Mouse (Mus musculus) fat pad, adult 2 months (tissue): ENCODE measurements around the gene Atn1.

ENCODE experiments used
- DNase-seq: peaks from one replicate; pipeline ENCODE4 v3.0.0-alpha.2; 2011; ENCODE audit warnings: low read depth, low spot score; ENCODE audit errors: extremely low read depth

Gene Atn1

GRCm38 (mm10) chr6:124740888-124741761, 15.2 kb downstream of the Atn1 start, which contains the start of gene Grcc10:
Gene Grcc10 (minus strand): TSS chr6:124741374.
- peak; percentile 65 for DNase-seq

- DNase-seq = no peak
These were observed 16.0 kb downstream of the Atn1 start for GRCm38 (mm10) chr6:124740211-124740887.

GRCm38 (mm10) chr6:124739231-124739796, 17.0 kb downstream of the Atn1 start:
- DNase-seq = no peak

DNA sequence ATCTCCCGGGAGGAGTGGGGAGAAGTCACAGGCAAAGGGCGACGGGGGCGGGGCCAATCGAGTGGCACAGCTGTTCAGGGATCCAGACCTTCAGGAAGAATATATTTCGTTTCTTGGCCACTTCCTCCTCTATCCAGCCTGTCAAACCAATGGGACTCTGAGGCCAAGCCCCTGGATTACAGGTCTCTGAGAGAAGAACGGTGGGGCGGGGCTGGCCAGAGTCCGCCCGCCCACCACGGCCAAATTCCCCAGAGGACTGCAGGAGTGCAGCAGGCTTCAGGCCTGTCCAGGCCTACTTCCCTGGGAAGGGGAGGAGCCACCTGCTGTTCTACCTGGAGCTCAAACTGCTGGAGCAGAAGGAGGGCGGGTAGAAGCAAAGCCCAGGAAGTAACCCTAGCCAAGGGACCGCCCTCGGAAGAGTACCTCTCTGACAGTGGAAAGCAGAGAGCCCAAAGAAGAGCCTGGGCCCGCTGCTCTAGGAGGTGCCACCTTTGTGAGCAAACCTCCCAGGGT, 17.8 kb downstream of the Atn1 start, which contains the start of gene Ptpn6:
Ptpn6 (minus strand) TSS at position 204 of the 513 bp plus-strand sequence.
- DNase-seq = peak; percentile 74

DNA sequence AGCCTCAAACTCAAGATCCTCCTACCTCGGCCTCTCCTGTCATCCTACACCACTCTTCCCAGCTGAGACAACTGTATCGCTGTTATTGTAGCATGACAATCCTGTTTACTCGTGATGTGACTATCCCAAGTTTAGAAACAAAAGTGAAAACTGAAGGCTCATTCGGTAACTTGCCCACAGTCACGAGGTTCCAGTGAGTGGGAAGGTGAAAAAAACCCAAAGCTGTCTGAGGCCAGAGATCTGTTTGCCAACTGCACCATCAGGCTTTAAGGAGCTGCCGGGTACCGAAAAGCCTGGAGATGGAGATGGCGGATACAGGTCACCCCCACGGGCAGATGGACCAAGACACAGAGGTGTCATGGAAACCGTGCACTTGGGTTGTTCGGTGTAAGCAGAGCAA, 19.3 kb downstream of the Atn1 start:
- DNase-seq = no peak

- DNase-seq = no peak
These were observed 21.9 kb downstream of the Atn1 start for GRCm38 (mm10) chr6:124734417-124734816.

- DNase-seq = no peak
These were observed 23.6 kb downstream of the Atn1 start for GRCm38 (mm10) chr6:124732476-124733370.

GRCm38 (mm10) chr6:124731038-124731437, 25.3 kb downstream of the Atn1 start:
- DNase-seq = no peak

- no peak for DNase-seq
These were observed 26.2 kb downstream of the Atn1 start for GRCm38 (mm10) chr6:124729850-124730705.

- no peak for DNase-seq
These were observed 27.7 kb downstream of the Atn1 start for GRCm38 (mm10) chr6:124728621-124729020.

DNA sequence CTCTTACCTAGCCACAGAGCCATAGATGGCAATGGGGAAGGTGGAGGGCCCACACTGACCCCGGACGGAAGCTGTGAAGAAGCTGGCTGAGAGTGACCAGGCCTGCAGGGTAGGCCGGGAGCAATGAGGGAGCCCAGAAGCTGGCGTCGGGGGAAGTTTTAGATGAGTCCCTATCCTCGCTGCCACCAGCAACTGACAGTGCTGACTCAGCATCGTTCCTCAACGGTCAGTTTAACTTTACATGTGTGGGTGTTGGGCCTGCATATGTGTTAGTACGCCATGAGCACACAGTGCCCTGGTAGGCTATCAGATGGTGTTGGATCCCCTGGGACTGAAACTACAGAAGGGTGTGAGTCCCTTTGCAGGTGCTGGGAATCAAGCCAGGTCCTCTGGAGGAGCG, 31.9 kb downstream of the Atn1 start:
- no peak for DNase-seq

DNA sequence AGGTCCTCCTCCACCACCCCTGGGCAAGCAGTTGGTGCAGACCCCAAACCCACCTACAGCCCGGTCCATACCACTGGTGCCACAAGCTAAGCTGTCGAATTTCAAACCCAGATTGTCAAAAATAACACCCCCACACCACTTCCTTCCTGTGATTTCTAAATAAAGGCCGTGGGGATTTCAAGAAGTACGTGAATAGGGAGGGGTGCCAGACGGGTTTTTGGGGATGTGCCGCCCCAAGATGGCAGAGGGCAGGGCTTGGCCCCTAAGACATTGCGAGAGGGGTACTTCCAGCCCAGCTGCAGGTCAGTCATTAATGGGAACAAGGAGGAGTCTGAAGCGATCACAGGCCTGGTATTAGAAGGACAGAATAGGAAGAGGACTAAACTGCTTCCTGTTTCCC, 32.8 kb downstream of the Atn1 start:
- DNase-seq = no peak

DNA sequence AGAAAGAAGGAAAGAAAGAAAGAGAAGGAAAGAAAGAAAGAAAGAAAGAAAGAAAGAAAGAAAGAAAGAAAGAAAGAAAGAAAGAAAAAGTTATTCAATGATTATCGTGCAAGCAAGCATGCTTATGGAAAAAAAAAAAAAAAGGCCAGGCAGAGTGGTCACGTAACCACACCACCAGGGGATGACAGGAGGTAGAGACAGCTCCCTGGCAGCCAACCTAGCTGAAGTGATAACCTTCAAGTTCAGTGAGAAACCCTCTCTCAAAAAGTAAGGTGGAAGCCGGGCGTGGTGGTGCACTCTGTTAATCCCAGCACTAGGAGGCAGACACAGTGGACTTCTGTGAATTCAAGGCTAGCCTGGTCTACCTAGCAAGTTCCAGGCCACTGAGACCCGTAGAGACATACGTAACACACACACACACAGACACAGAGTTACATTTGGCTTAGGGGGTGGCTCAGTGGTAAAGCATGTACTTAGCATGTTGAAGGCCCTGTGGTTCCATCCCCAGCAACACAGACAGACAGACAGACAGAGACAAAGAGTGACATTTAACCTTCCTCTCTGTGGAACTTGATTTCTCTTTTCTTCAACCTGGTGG, 33.3 kb downstream of the Atn1 start:
- DNase-seq = no peak

DNA sequence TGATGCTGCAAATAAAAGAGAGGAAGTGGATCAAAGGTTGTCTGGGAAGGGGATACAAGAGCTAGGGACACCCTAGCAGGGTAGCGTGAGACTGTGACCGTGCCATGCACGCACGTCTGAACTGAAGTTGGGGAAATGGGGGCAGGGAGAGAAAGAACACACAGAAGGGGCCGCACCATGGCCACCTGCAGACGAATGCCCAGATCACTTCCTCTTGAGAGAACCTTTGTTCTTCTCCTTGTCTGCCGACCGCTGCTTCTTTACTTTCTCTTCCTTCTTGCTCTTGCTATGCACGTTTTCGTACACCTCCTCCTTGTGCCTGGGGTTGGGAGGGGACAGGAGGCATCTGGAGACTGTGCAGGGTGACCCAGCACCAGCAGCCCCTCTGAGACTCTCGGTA, 35.4 kb downstream of the Atn1 start:
- no peak for DNase-seq

DNA sequence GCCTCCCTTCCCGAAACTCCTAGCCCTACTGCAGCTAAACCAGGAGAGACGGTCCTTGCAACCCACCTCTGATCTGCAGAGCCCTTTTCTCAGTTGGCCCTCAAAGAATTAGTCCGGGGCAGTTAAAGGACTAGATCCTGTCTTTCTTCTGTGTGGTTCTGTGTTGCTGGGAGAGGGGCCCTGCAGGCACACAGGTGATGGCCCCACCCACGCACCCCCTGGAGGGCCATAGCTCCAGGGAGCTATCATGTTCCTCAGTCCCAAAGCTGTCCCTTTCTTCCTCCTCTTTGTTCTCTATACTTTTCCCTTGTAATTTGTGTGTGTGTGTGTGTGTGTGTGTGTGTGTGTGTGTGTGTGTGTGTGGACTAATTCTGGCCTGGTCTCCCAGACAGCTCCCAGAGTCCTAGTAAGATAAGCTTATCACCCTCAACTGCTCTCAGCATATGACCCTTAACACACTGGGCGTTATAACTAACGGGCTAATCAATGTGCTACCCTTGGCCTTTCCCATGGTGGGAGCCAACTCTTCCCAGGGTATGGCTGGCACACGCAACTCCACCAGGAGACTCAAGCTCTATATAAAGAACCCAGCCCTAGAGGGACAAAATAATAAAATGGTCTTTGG, 36.9 kb downstream of the Atn1 start:
- no peak for DNase-seq

GRCm38 (mm10) chr6:124718703-124719102, 37.6 kb downstream of the Atn1 start:
- DNase-seq = peak; percentile 43

DNA sequence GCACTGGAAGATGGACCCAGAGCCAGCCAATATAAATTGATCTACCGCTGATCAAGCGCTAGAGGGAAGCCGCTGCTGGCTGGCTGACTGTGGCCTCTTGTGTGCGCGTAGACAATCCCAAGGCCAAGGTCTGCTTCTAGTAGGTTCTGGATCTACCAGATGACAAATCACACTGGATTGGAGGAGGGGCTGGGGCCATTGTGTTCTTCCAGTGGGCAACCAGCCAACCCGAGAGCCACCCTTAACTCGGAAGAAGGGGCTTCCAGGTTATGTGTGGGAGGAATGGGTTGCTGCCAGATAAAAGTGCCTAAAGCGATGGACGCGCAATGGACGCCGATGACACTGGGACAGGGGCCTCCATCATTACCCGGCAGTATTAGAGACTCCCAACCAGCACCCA, 38.4 kb downstream of the Atn1 start:
- no peak for DNase-seq

DNA sequence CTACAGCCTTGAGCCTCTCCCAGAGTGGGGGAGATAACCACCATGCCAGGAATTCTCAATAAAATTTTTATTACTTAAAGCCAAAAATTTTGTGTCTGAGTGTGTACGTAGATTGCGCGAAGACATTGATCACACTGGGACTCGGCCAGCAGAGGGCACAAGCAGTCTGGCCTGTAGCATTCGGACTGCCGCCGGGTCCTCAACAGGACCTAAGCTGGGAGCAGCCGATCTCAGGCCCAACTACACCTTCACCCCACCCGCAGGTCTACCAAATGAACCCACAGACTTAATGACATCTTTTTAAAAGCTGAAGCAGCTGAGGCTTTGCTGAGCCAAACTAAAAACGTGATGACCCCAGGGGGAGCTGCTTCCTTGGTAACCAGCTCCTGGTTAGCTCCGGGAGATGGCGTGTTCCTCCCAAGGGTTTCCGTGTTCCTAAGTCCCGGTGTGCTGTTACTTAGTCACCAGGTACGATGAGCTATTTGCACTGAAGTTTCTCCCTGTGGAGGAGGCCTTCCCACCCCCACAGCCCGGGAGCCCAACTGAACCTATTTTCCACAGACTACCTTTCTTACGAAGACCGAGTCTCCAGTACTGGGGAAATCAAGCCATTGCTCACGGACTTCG, 39.3 kb downstream of the Atn1 start:
- DNase-seq = no peak
